In genomic region chr2:93790798-93791345, GRCm38 (mm10) we compare ENCODE assay signal across 10 mouse cellular contexts. TPM values are rescaled to one million over a fixed set of nuclear protein-coding genes. Genes with fewer than 3 reads are reported as not detected.
A peak's percentile ranks its signal among the peaks of the same experiment; 100 is the strongest.
DNase-seq lines count a peak whose midpoint lies in the region; ATAC-seq and TF ChIP-seq lines count a peak whose summit lies in the region.
"Had no signal": no experiment of that assay in that cellular context is flagged by ENCODE, and none has a peak within 500 bp of the region (broad histone marks: within the 10 kb centered on the region; RNA-seq: fewer than 3 reads in every experiment).

No protein-coding gene starts in this region.

- no peak for TF ChIP-seq EP300 in stomach, postnatal 0 days (optimal IDR thresholded peaks at IDR 0.05)

- WGBS in intestine, embryonic 15.5 days, result 76% methylated on average over 4 of the region's 4 CpGs
- WGBS in intestine, postnatal 0 days, result 85% methylated on average over 4 of the region's 4 CpGs
- 80% methylated on average over 4 of the region's 4 CpGs for WGBS in stomach, embryonic 14.5 days
- WGBS in stomach, postnatal 0 days, result 84% methylated on average over 4 of the region's 4 CpGs

- ATAC-seq in intestine, embryonic 15.5 days, result no peak
- no peak for ATAC-seq in intestine, postnatal 0 days
- no peak for ATAC-seq in stomach, embryonic 14.5 days (ENCODE audit: insufficient number of reproducible peaks, insufficient read depth, low FRiP score, low read depth)
- ATAC-seq in stomach, postnatal 0 days (ENCODE audit: low FRiP score, low TSS enrichment), result no peak

- peak overlapping the region; percentile 20; the same call in 1 of the 2 replicates for H3K27ac ChIP-seq in intestine, embryonic 15.5 days
- no peak overlapping the region for H3K27ac ChIP-seq in intestine, postnatal 0 days (ENCODE audit: low read depth, low read length)
- peak overlapping the region; percentile 6; the same call in 1 of the 2 replicates for H3K27ac ChIP-seq in stomach, embryonic 14.5 days (ENCODE audit: low read length)
- no peak overlapping the region for H3K27ac ChIP-seq in stomach, postnatal 0 days (replicated peaks)
- H3K27ac ChIP-seq: forebrain, embryonic 12.5 days had no signal

- peaks cover 11% of the 10 kb centered on the region for H3K4me1 ChIP-seq in intestine, embryonic 15.5 days (replicated peaks)
- H3K4me1 ChIP-seq in intestine, postnatal 0 days (replicated peaks; ENCODE audit: control insufficient read depth, insufficient read depth, low read length), result no peaks in the 10 kb centered on the region
- peaks cover 8% of the 10 kb centered on the region for H3K4me1 ChIP-seq in stomach, embryonic 14.5 days (ENCODE audit: control insufficient read depth, insufficient read depth, low read length)
- H3K4me1 ChIP-seq in stomach, postnatal 0 days (replicated peaks; ENCODE audit: control insufficient read depth, insufficient read depth), result no peaks in the 10 kb centered on the region

- no peak overlapping the region for H3K4me2 ChIP-seq in intestine, embryonic 15.5 days (replicated peaks)
- no peak overlapping the region for H3K4me2 ChIP-seq in intestine, postnatal 0 days (replicated peaks; ENCODE audit: low read depth)
- H3K4me2 ChIP-seq in stomach, embryonic 14.5 days (replicated peaks; ENCODE audit: low read depth, low read length), result no peak overlapping the region
- H3K4me2 ChIP-seq in stomach, postnatal 0 days (replicated peaks; ENCODE audit: low read depth), result no peak overlapping the region
- H3K4me2 ChIP-seq: forebrain, embryonic 12.5 days; midbrain, embryonic 11.5 days had no signal

- no peaks in the 10 kb centered on the region for H3K9me3 ChIP-seq in intestine, embryonic 15.5 days
- no peaks in the 10 kb centered on the region for H3K9me3 ChIP-seq in intestine, postnatal 0 days (ENCODE audit: control insufficient read depth)
- H3K9me3 ChIP-seq in stomach, embryonic 14.5 days (ENCODE audit: control insufficient read depth, low read depth, low read length), result no peaks in the 10 kb centered on the region
- H3K9me3 ChIP-seq in stomach, postnatal 0 days (ENCODE audit: control insufficient read depth, low read length), result no peaks in the 10 kb centered on the region
- H3K9me3 ChIP-seq: forebrain, embryonic 12.5 days had no signal

- no peak for TF ChIP-seq CTCF in intestine, postnatal 0 days (IDR thresholded peaks at IDR 0.05; ENCODE audit: low read depth)
- no peak for TF ChIP-seq CTCF in stomach, postnatal 0 days (IDR thresholded peaks at IDR 0.05; ENCODE audit: low read depth)

- H3K27me3 ChIP-seq in intestine, embryonic 15.5 days (replicated peaks), result no peaks in the 10 kb centered on the region
- H3K27me3 ChIP-seq in intestine, postnatal 0 days (replicated peaks; ENCODE audit: control insufficient read depth, insufficient read depth, low read length), result no peaks in the 10 kb centered on the region
- no peaks in the 10 kb centered on the region for H3K27me3 ChIP-seq in stomach, embryonic 14.5 days (ENCODE audit: control insufficient read depth, insufficient read depth, low read length)
- no peaks in the 10 kb centered on the region for H3K27me3 ChIP-seq in stomach, postnatal 0 days (ENCODE audit: control insufficient read depth, insufficient read depth, low read length)
- H3K27me3 ChIP-seq: forebrain, embryonic 12.5 days had no signal

- peak; percentile 78 for DNase-seq in cerebellum, adult 11-12 months
- no peak for DNase-seq in cerebellum, postnatal 4 days (ENCODE audit: low spot score in 2 of 2)
- no peak for DNase-seq in stomach, postnatal 0 days (ENCODE audit: low spot score)
- DNase-seq in thymus, postnatal 0 days (ENCODE audit: low spot score), result no peak
- DNase-seq in embryo, embryonic 9.5 days (ENCODE audit: extremely low spot score), result no peak

- H3K4me3 ChIP-seq in intestine, embryonic 15.5 days (replicated peaks), result no peak overlapping the region
- no peak overlapping the region for H3K4me3 ChIP-seq in intestine, postnatal 0 days (ENCODE audit: low read depth, low read length)
- H3K4me3 ChIP-seq in stomach, embryonic 14.5 days (ENCODE audit: low read depth, low read length), result no peak overlapping the region
- H3K4me3 ChIP-seq in stomach, postnatal 0 days (ENCODE audit: low read depth, low read length), result no peak overlapping the region
- H3K4me3 ChIP-seq: forebrain, embryonic 12.5 days had no signal

- peaks cover 10% of the 10 kb centered on the region for H3K36me3 ChIP-seq in intestine, embryonic 15.5 days
- peaks cover 51% of the 10 kb centered on the region for H3K36me3 ChIP-seq in intestine, postnatal 0 days (ENCODE audit: control insufficient read depth, insufficient read depth)
- H3K36me3 ChIP-seq in stomach, embryonic 14.5 days (ENCODE audit: control insufficient read depth, insufficient read depth, low read length), result peaks cover 20% of the 10 kb centered on the region
- peaks cover 10% of the 10 kb centered on the region for H3K36me3 ChIP-seq in stomach, postnatal 0 days (ENCODE audit: control insufficient read depth, insufficient read depth, low read length)

- no peak overlapping the region for H3K9ac ChIP-seq in intestine, embryonic 15.5 days
- H3K9ac ChIP-seq in intestine, postnatal 0 days (ENCODE audit: low read depth, low read length), result no peak overlapping the region
- no peak overlapping the region for H3K9ac ChIP-seq in stomach, embryonic 14.5 days (replicated peaks; ENCODE audit: low read depth, low read length)
- H3K9ac ChIP-seq in stomach, postnatal 0 days (ENCODE audit: low read length), result no peak overlapping the region
- H3K9ac ChIP-seq: forebrain, embryonic 12.5 days had no signal

RNA-seq across cellular contexts. Expression of gene Ext2, which starts 31.5 kb away (rescaled TPM):
- 92.9 and 93.6 TPM in 2 replicates for polyA plus RNA-seq in intestine, embryonic 15.5 days (2015; fragmentation: Nextera tagmentation; extraction: Ambion mirVana)
- 40.8 and 43.1 TPM in 2 replicates for polyA plus RNA-seq in intestine, postnatal 0 days (2015; fragmentation: Nextera tagmentation; extraction: Ambion mirVana)
- 110 and 113 TPM in 2 replicates for polyA plus RNA-seq in stomach, embryonic 14.5 days (2014; fragmentation: Nextera tagmentation; extraction: Ambion mirVana)
- 51.0 and 51.2 TPM in 2 replicates for polyA plus RNA-seq in stomach, postnatal 0 days (2015; fragmentation: Nextera tagmentation; extraction: Ambion mirVana)
- polyA plus RNA-seq in thymus, postnatal 0 days (2015; fragmentation: Nextera tagmentation; extraction: Ambion mirVana), result 48.3 and 49.5 TPM in 2 replicates

RNA-seq across cellular contexts. Expression of gene Accs, which starts 58.9 kb away (rescaled TPM):
- polyA plus RNA-seq in intestine, embryonic 15.5 days (2015; fragmentation: Nextera tagmentation; extraction: Ambion mirVana), result 5.4 and 6.8 TPM in 2 replicates
- polyA plus RNA-seq in intestine, postnatal 0 days (2015; fragmentation: Nextera tagmentation; extraction: Ambion mirVana), result 7.6 and 8.4 TPM in 2 replicates
- polyA plus RNA-seq in stomach, embryonic 14.5 days (2014; fragmentation: Nextera tagmentation; extraction: Ambion mirVana), result 9.4 and 11.3 TPM in 2 replicates
- polyA plus RNA-seq in stomach, postnatal 0 days (2015; fragmentation: Nextera tagmentation; extraction: Ambion mirVana), result 4.7 and 5.0 TPM in 2 replicates
- polyA plus RNA-seq in thymus, postnatal 0 days (2015; fragmentation: Nextera tagmentation; extraction: Ambion mirVana), result 5.7 and 7.7 TPM in 2 replicates

Comparison
In these comparisons a context has a peak if more than half of its experiments do, and no peak if none do; other contexts are left out.
1. H3K27ac ChIP-seq: peak in intestine, embryonic 15.5 days (single experiment) and stomach, embryonic 14.5 days (single experiment); none in intestine, postnatal 0 days (single experiment) and stomach, postnatal 0 days (single experiment).